Mouse (Mus musculus): ENCODE results near the gene Klf5. TPM values are rescaled to one million over a fixed set of nuclear protein-coding genes. Genes with fewer than 3 reads are reported as not detected.

Klf5 gene
- polyA plus RNA-seq, 1 experiment from 2014 or later: 87.6 TPM

DNA sequence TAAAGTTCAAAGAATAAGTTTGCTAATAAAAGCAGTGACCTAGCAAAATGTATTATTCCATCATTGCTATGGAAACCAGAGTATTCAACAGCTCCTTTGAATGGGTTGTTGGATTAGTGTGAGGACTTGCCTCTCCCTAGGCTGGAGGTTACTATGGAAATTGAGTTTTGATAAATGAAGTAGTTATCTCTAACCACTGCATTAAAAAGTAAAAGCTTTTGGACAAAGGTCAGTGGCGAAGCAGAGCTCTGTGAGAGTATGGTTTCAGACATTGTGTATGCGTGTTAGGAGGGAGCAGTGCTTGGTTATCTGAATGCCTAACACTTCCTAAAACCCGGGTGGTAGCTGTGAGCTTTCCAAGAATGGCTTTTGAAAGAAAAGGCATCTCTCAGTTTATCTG lies 5.9 kb downstream of the Klf5 start:
- Histone ChIP-seq H3K9me3 (ENCODE audit: control insufficient read depth) (no peaks in the 10 kb centered on the region), H3K4me3 (ENCODE audit: low read depth, low read length) (0 out of 2 replicates have a peak overlapping the region, but pooled peaks have one; percentile 92), H3K4me2 (replicated peaks; ENCODE audit: low read depth) (peak overlapping the region; percentile 86), H3K9ac (ENCODE audit: low read depth, low read length) (0 out of 2 replicates have a peak overlapping the region, but pooled peaks have one; percentile 26), H3K27ac (ENCODE audit: low read depth, low read length) (peak overlapping the region; percentile 83), H3K4me1 (replicated peaks; ENCODE audit: control insufficient read depth, insufficient read depth, low read length) (no peaks in the 10 kb centered on the region), H3K36me3 (ENCODE audit: control insufficient read depth, insufficient read depth) (peaks cover 22% of the 10 kb centered on the region), H3K27me3 (replicated peaks; ENCODE audit: control insufficient read depth, insufficient read depth, low read length) (no peaks in the 10 kb centered on the region)
- peak; percentile 58 for ATAC-seq
- WGBS: 42% methylated on average over 3 of the region's 3 CpGs
- no peak for TF ChIP-seq CTCF (IDR thresholded peaks at IDR 0.05; ENCODE audit: low read depth)

DNA sequence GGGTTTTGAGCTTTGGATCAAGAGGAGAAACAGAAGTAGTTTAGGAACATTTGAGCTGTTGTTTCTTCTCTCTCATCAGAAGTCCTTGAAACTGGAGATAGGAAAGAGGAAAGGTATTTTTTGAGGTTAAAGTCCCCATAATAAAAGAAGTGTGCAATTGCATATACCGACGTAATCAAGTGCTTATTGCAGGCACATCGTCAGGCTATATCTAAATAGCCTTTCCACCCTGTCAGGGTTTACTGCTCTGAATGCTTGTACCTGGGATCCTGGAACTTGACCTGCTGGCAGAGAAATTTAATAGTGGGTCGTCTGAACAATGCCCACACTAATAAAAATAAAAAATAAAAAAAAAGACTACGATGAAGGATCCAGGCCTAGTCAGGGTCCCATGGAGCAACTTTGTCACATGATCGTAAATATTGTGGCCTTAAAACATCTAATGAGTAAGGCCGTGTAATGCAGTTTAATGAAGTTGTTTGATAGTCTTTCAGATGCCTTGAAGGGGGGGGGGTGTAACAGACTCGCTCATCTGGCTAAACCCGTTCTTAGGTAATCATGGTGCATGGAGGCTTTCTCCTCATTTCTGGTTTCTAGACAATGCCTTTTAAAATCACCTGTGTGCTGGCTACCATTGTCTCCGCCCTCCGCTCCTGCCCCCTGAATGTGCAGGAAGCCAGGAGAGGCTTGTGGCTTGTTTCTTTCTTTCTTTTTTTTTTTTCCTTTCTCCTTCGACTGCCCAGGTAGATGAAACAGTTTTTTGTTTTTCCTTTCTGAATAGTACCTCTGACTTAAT lies 6.7 kb downstream of the Klf5 start:
- peak overlapping the region; percentile 86 for H3K4me2 ChIP-seq (replicated peaks; ENCODE audit: low read depth)
- H3K27me3 ChIP-seq (replicated peaks; ENCODE audit: control insufficient read depth, insufficient read depth, low read length): no peaks in the 10 kb centered on the region
- H3K4me1 ChIP-seq (replicated peaks; ENCODE audit: control insufficient read depth, insufficient read depth, low read length): no peaks in the 10 kb centered on the region
- no peaks in the 10 kb centered on the region for H3K9me3 ChIP-seq (ENCODE audit: control insufficient read depth)
- peak overlapping the region; percentile 83 for H3K27ac ChIP-seq (ENCODE audit: low read depth, low read length)
- no peak overlapping the region for H3K9ac ChIP-seq (ENCODE audit: low read depth, low read length)
- peak; percentile 82 for ATAC-seq
- peak overlapping the region; percentile 11; the same call in 1 of the 2 replicates for H3K4me3 ChIP-seq (ENCODE audit: low read depth, low read length)
- WGBS: 43% methylated on average over 12 of the region's 12 CpGs
- TF ChIP-seq CTCF (IDR thresholded peaks at IDR 0.05; ENCODE audit: low read depth): no peak
- H3K36me3 ChIP-seq (ENCODE audit: control insufficient read depth, insufficient read depth): peaks cover 28% of the 10 kb centered on the region

DNA sequence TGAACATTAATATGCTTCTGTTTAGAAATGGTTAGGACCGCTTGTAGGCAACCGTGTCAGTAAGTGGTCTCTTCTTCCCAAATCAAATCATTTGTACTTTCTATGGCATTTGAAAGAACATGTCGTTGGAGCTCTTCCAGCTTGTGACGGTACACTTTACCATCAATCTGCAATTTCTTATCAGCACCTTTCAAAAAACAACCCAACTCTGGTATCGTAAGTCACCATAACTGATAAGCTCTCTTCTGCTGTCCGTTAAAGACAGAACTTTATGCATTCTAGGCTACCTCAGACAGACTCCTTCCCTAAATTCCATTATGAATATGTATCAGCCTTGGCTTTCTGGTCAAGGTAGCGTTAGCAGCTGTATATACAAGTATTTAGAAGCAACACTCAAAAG lies 7.9 kb downstream of the Klf5 start:
- no peak for TF ChIP-seq CTCF (IDR thresholded peaks at IDR 0.05; ENCODE audit: low read depth)
- no peak for ATAC-seq
- Histone ChIP-seq H3K36me3 (ENCODE audit: control insufficient read depth, insufficient read depth) (peaks cover 28% of the 10 kb centered on the region), H3K9ac (ENCODE audit: low read depth, low read length) (no peak overlapping the region), H3K27ac (ENCODE audit: low read depth, low read length) (no peak overlapping the region; the same call in 1 of the 2 replicates), H3K9me3 (ENCODE audit: control insufficient read depth) (no peaks in the 10 kb centered on the region), H3K4me3 (ENCODE audit: low read depth, low read length) (no peak overlapping the region; the same call in 1 of the 2 replicates), H3K27me3 (replicated peaks; ENCODE audit: control insufficient read depth, insufficient read depth, low read length) (no peaks in the 10 kb centered on the region), H3K4me1 (replicated peaks; ENCODE audit: control insufficient read depth, insufficient read depth, low read length) (no peaks in the 10 kb centered on the region), H3K4me2 (replicated peaks; ENCODE audit: low read depth) (peak overlapping the region; percentile 59; the same call in 1 of the 2 replicates)
- WGBS: 32% methylated on average over 7 of the region's 7 CpGs

DNA sequence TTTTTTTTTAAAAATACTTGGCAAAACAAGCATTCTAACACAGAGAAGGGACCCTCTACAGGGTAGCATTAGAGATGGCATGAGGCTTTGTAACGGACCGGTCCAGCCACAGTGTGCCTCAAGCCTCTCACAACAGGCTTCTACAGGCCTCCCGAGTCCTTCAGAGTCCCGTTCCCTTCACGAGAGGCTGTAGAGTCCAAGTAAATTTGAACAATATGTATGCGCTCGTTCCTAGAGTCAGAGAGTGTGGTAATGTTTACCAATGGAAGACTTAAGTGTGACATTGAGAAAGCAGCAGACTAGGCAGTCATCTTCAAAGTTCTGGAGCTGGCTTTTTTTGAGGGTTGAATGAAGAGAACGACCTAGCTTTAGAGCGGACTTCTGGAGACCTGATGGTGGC lies 11.1 kb downstream of the Klf5 start:
- Histone ChIP-seq H3K9ac (ENCODE audit: low read depth, low read length) (no peak overlapping the region), H3K27ac (ENCODE audit: low read depth, low read length) (no peak overlapping the region), H3K4me3 (ENCODE audit: low read depth, low read length) (no peak overlapping the region), H3K9me3 (ENCODE audit: control insufficient read depth) (no peaks in the 10 kb centered on the region), H3K4me1 (replicated peaks; ENCODE audit: control insufficient read depth, insufficient read depth, low read length) (no peaks in the 10 kb centered on the region), H3K36me3 (ENCODE audit: control insufficient read depth, insufficient read depth) (peaks cover 32% of the 10 kb centered on the region), H3K4me2 (replicated peaks; ENCODE audit: low read depth) (no peak overlapping the region), H3K27me3 (replicated peaks; ENCODE audit: control insufficient read depth, insufficient read depth, low read length) (no peaks in the 10 kb centered on the region)
- ATAC-seq: no peak
- 74% methylated on average over 9 of the region's 9 CpGs for WGBS
- TF ChIP-seq CTCF (IDR thresholded peaks at IDR 0.05; ENCODE audit: low read depth): no peak

DNA sequence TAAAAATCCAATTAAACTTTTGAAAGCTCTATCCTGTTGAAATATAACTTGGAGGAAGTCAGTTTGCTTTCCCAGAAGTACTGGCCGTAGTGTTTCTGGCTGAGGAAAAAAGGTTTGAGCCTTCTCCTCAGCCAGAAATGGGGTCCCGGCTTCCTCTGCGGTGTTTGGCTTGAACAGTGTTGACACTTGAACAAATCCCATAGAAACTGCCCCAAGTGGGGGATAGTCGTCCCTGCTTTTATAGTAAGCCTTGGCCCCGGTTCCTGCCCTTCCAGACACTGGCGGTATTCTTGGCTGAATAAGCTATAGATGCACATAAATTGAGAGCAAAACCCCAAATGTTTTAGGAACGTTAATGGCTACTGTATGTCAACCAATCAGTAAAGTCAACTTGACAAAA lies 11.9 kb downstream of the Klf5 start:
- H3K36me3 ChIP-seq (ENCODE audit: control insufficient read depth, insufficient read depth): peaks cover 37% of the 10 kb centered on the region
- H3K9me3 ChIP-seq (ENCODE audit: control insufficient read depth): no peaks in the 10 kb centered on the region
- H3K27ac ChIP-seq (ENCODE audit: low read depth, low read length): no peak overlapping the region
- H3K4me2 ChIP-seq (replicated peaks; ENCODE audit: low read depth): no peak overlapping the region
- no peak for TF ChIP-seq CTCF (IDR thresholded peaks at IDR 0.05; ENCODE audit: low read depth)
- 73% methylated on average over 7 of the region's 7 CpGs for WGBS
- no peak overlapping the region for H3K4me3 ChIP-seq (ENCODE audit: low read depth, low read length)
- H3K4me1 ChIP-seq (replicated peaks; ENCODE audit: control insufficient read depth, insufficient read depth, low read length): no peaks in the 10 kb centered on the region
- no peak for ATAC-seq
- H3K27me3 ChIP-seq (replicated peaks; ENCODE audit: control insufficient read depth, insufficient read depth, low read length): no peaks in the 10 kb centered on the region
- no peak overlapping the region for H3K9ac ChIP-seq (ENCODE audit: low read depth, low read length)

DNA sequence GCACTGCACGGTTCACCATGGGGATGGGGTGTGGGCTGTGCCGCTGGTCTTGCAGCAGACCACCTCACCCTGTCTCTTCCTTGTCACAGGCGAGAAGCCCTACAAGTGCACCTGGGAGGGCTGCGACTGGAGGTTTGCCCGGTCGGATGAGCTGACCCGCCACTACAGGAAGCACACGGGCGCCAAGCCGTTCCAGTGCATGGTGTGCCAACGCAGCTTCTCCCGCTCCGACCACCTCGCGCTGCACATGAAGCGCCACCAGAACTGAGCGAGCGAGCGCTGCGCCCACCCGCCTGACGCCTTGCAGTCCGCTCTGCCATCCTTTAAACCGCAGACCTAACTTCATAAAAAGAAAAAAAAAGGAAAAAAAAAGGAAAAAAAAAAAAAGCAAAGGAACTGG lies 14.6 kb downstream of the Klf5 start:
- Histone ChIP-seq H3K27ac (ENCODE audit: low read depth, low read length) (no peak overlapping the region), H3K36me3 (ENCODE audit: control insufficient read depth, insufficient read depth) (peaks cover 28% of the 10 kb centered on the region), H3K4me2 (replicated peaks; ENCODE audit: low read depth) (no peak overlapping the region), H3K4me1 (replicated peaks; ENCODE audit: control insufficient read depth, insufficient read depth, low read length) (no peaks in the 10 kb centered on the region), H3K9ac (ENCODE audit: low read depth, low read length) (no peak overlapping the region), H3K27me3 (replicated peaks; ENCODE audit: control insufficient read depth, insufficient read depth, low read length) (no peaks in the 10 kb centered on the region), H3K9me3 (ENCODE audit: control insufficient read depth) (no peaks in the 10 kb centered on the region), H3K4me3 (ENCODE audit: low read depth, low read length) (no peak overlapping the region)
- ATAC-seq: no peak
- no peak for TF ChIP-seq CTCF (IDR thresholded peaks at IDR 0.05; ENCODE audit: low read depth)
- WGBS: 92% methylated on average over 24 of the region's 24 CpGs
